Mouse (Mus musculus) erythroblast, embryonic 14.5 days (primary cell): ENCODE measurements around the gene Pjvk. TPM values are rescaled to one million over a fixed set of nuclear protein-coding genes. Genes with fewer than 3 reads are reported as not detected.

Experiments
- H3K27me3 ChIP-seq: 2 replicates; pipeline ENCODE4 v1.6.1; 2012; ENCODE audit warnings: inconsistent platforms; ENCODE audit not compliant: control insufficient read depth
- H3K36me3 ChIP-seq: 2 replicates; pipeline ENCODE4 v1.6.1; 2012; ENCODE audit warnings: mild to moderate bottlenecking, inconsistent platforms; ENCODE audit not compliant: control insufficient read depth
- H3K4me1 ChIP-seq: 2 replicates; pipeline ENCODE4 v1.6.1; 2012; ENCODE audit warnings: inconsistent platforms; ENCODE audit not compliant: control insufficient read depth
- H3K4me3 ChIP-seq: replicated peaks from 2 replicates; pipeline ENCODE3; 2012; ENCODE audit warnings: moderate library complexity, mild to moderate bottlenecking, inconsistent platforms
- H3K9me3 ChIP-seq: 2 replicates; pipeline ENCODE4 v1.6.1; 2012; ENCODE audit warnings: low read length, inconsistent platforms, mixed read lengths; ENCODE audit not compliant: control insufficient read depth
- GATA1 ChIP-seq: IDR thresholded peaks from 2 replicates; pipeline ENCODE4 v1.6.1; 2012; ENCODE audit warnings: low read length, inconsistent platforms, mixed read lengths
- TAL1 ChIP-seq: IDR thresholded peaks from 3 replicates; pipeline ENCODE4 v1.6.1; 2012; ENCODE audit warnings: low read length, inconsistent platforms, mixed read lengths
- polyA plus RNA-seq: library from polyadenylated mRNA; stranded (reverse); fragments of >175 nt; gene quantifications from 2 replicates; pipeline ENCODE4 v1.2.3, GENCODE M21; 2012

Pjvk gene
- polyA plus RNA-seq, 1 experiment, result not detected

DNA sequence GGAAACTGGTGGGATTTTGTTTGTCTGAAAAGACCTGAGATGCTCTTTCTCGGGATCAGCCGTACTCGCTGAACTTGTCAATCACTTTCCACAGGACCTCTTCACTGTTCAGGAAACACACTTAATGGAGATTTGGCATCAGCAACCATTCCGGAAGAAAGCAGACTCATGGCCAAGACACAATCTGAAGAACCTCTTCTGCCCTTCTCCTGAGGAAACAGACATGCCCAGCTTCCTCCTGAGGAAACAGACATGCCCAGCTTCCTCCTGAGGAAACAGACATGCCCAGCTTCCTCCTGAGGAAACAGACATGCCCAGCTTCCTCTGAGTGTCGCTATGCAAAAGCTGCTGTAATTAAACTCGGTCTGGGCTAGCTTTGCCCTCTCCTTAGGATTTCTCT lies 47.0 kb downstream of the Pjvk start:
- Histone ChIP-seq H3K9me3 (no peaks in the 10 kb centered on the region), H3K27me3 (no peaks in the 10 kb centered on the region), H3K4me1 (no peaks in the 10 kb centered on the region), H3K4me3 (no peak overlapping the region), H3K36me3 (peaks cover 38% of the 10 kb centered on the region)
- TF ChIP-seq GATA1, result no peak
- no peak for TF ChIP-seq TAL1

DNA sequence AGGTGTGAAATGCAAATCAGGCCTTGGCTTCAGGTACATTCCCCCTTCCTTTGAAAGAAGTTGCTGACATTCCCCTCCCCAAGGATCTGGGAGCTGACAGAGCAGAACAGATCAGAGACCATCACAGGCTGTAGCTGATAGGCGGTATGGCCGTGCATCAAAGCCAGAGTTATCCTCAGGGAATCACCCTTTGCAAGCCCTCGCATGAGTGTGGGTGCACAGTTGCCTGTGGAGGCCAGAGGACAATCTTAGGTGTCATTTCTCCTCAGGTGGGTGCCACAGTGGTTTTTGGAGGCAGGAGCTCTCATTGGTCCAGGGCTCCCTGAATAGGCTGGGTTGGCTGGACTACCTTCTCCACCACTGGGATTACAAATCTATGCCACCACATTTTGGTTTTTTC lies 53.9 kb downstream of the Pjvk start:
- H3K27me3 ChIP-seq, result no peaks in the 10 kb centered on the region
- TF ChIP-seq TAL1 (no peak), GATA1 (no peak)
- H3K4me3 ChIP-seq, result no peak overlapping the region
- no peaks in the 10 kb centered on the region for H3K4me1 ChIP-seq
- H3K36me3 ChIP-seq, result no peaks in the 10 kb centered on the region
- peaks cover 3% of the 10 kb centered on the region; the same call in 1 of the 2 replicates for H3K9me3 ChIP-seq

DNA sequence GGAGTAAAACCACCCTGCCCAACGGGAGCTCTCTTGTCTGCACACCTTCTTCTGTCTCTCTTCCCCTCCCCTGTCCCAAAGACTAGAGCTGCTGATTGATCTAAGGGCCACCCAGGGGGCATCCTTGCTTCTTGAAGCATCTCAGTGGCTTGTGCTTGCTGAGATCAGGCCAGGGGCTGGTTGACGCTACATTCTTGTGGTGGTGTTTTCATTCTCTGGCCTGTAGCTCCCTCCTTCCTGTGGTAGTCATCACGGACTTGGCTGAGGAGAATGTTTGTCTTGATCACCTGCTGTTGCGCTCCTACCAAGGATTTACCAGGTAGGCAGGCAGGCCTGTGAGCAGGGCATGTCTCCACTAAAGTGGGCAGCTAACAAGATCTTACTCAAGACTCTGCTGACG lies 54.5 kb downstream of the Pjvk start:
- no peaks in the 10 kb centered on the region for H3K27me3 ChIP-seq
- TF ChIP-seq GATA1 (no peak), TAL1 (no peak)
- H3K4me3 ChIP-seq, result no peak overlapping the region
- peaks cover 3% of the 10 kb centered on the region; the same call in 1 of the 2 replicates for H3K9me3 ChIP-seq
- no peaks in the 10 kb centered on the region for H3K36me3 ChIP-seq
- H3K4me1 ChIP-seq, result no peaks in the 10 kb centered on the region

DNA sequence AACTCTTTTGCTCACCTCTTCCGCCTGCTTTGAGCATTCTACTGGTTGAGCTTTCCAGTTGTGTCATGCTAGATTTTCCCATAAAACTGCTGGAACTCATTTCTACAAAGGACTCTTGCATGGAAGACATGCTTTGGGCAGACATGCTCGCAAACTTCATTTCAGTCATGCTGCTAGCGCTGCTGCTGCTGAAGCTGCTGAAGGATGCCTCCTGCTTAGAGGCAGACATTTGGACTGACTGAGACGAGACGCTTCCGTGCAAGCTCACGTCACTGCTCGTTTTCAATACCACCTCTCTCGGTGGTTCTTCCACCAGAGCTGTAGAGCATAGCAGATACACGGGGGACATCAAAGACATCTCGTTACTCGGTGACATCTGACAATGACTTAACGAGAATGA lies 57.4 kb downstream of the Pjvk start:
- no peaks in the 10 kb centered on the region for H3K36me3 ChIP-seq
- no peak overlapping the region for H3K4me3 ChIP-seq
- H3K4me1 ChIP-seq, result no peaks in the 10 kb centered on the region
- TF ChIP-seq TAL1 (no peak), GATA1 (no peak)
- H3K9me3 ChIP-seq, result peaks cover 26% of the 10 kb centered on the region
- no peaks in the 10 kb centered on the region; the same call in 1 of the 2 replicates for H3K27me3 ChIP-seq

Other genes with a start within 250 kb of the Pjvk start
- not detected in 2 replicates for gene Osbpl6, start 242.0 kb upstream of the Pjvk start, polyA plus RNA-seq
- 0.05 and 0.07 TPM in 2 replicates for gene Prkra, start 461 bp upstream of the Pjvk start, polyA plus RNA-seq
- gene Fkbp7, start 24.6 kb downstream of the Pjvk start, polyA plus RNA-seq, result 0.07 TPM in 1 of 2 replicates, not detected in the other
- 0.02 and 0.08 TPM in 2 replicates for gene Plekha3, start 26.8 kb downstream of the Pjvk start, polyA plus RNA-seq